Mouse (Mus musculus) forebrain, embryonic 11.5 days (tissue): ENCODE measurements at regions not wholly inside any gene's neighbourhood (a gene's known extent, or its start where the extent isn't known, plus 50 kb on each side); places are given as distances from the start of the nearest gene placed in this dataset.

ENCODE experiments used
- ATAC-seq: fragments of 200-750 bp; cut with Nextera tagmentation; replicated peaks from 2 replicates; pipeline ENCODE4 v1.8.0; 2017; ENCODE audit warnings: moderate TSS enrichment; ENCODE audit not compliant: low FRiP score
- DNase-seq: peaks from one replicate; pipeline ENCODE4 v3.0.0-alpha.2; 2017; ENCODE audit warnings: low spot score
- H3K27ac ChIP-seq: fragments of 300-500 bp; sonication (generic); 2 replicates; pipeline ENCODE4 v1.5.1; 2014; ENCODE audit warnings: low read depth, low read length
- H3K27me3 ChIP-seq: fragments of 300-500 bp; sonication (generic); 2 replicates; pipeline ENCODE4 v1.6.1; 2014; ENCODE audit warnings: mild to moderate bottlenecking, low read length, mixed read lengths; ENCODE audit not compliant: control insufficient read depth, insufficient read depth
- H3K36me3 ChIP-seq: fragments of 300-500 bp; sonication (generic); 2 replicates; pipeline ENCODE4 v1.6.1; 2014; ENCODE audit warnings: mild to moderate bottlenecking, low read length, moderate library complexity, mixed read lengths; ENCODE audit not compliant: control insufficient read depth, insufficient read depth
- H3K4me1 ChIP-seq: fragments of 300-500 bp; sonication (generic); replicated peaks from 2 replicates; pipeline ENCODE4 v1.6.1; 2014; ENCODE audit warnings: low read length, mixed read lengths; ENCODE audit not compliant: control insufficient read depth, insufficient read depth
- H3K4me2 ChIP-seq: fragments of 300-500 bp; sonication (generic); 2 replicates; pipeline ENCODE4 v1.6.1; 2014; ENCODE audit warnings: low read depth, mild to moderate bottlenecking, low read length, moderate library complexity, mixed read lengths; ENCODE audit not compliant: severe bottlenecking
- H3K4me3 ChIP-seq: fragments of 300-500 bp; sonication (generic); 2 replicates; pipeline ENCODE4 v1.5.1; 2014; ENCODE audit warnings: low read depth, low read length
- H3K9ac ChIP-seq: fragments of 300-500 bp; sonication (generic); 2 replicates; pipeline ENCODE4 v1.6.1; 2014; ENCODE audit warnings: low read length
- H3K9me3 ChIP-seq: fragments of 300-500 bp; sonication (generic); 2 replicates; pipeline ENCODE4 v1.6.1; 2016; ENCODE audit warnings: low read length, mixed read lengths; ENCODE audit not compliant: control insufficient read depth
- WGBS: fragments of 180-500 bp; shearing (Covaris S2); extraction: QIAGEN DNeasy Blood & Tissue Kit; methylation state at CpG from one replicate; pipeline ENCODE4 v1.1.7; 2014; 5-methylcytosine and 5-hydroxymethylcytosine counted together

- ATAC-seq: no peak
- H3K4me1 ChIP-seq: no peaks in the 10 kb centered on the region
- no peak overlapping the region for H3K9ac ChIP-seq
- no peak overlapping the region for H3K27ac ChIP-seq
- H3K4me3 ChIP-seq: no peak overlapping the region
- 88% methylated on average over 4 of the region's 4 CpGs for WGBS
- no peak overlapping the region for H3K4me2 ChIP-seq
- no peak for DNase-seq
- H3K36me3 ChIP-seq: no peaks in the 10 kb centered on the region
- H3K27me3 ChIP-seq: no peaks in the 10 kb centered on the region
- H3K9me3 ChIP-seq: no peaks in the 10 kb centered on the region
Observed at GRCm38 (mm10) chr1:61050346-61050745, 72.6 kb downstream of the Icos start.

DNA sequence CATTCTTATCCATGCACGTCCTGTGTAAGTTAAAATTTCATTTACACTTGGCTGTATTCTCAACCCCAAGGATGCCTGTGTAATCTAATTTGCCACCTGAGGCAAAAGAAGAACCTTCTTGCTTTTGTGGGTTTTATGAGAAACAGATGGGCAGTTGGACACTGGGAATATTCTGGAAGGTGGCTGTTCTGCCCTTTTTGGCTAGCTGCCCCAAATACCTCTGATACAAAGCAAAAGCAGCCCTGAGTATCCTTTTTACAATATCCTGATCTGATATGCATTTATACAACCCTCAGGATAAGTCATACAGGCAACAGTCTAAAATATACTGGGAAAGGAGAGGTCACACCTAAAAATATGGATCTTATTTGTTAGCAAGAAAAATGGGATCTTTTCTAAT, 75.9 kb downstream of the Icos start:
- DNase-seq: no peak
- H3K9me3 ChIP-seq: no peaks in the 10 kb centered on the region
- ATAC-seq: no peak
- H3K4me3 ChIP-seq: no peak overlapping the region
- no peaks in the 10 kb centered on the region for H3K36me3 ChIP-seq
- 53% methylated on average over 1 of the region's 1 CpGs for WGBS
- H3K9ac ChIP-seq: no peak overlapping the region
- no peaks in the 10 kb centered on the region for H3K4me1 ChIP-seq
- H3K27ac ChIP-seq: no peak overlapping the region
- H3K4me2 ChIP-seq: no peak overlapping the region
- H3K27me3 ChIP-seq: no peaks in the 10 kb centered on the region

DNA sequence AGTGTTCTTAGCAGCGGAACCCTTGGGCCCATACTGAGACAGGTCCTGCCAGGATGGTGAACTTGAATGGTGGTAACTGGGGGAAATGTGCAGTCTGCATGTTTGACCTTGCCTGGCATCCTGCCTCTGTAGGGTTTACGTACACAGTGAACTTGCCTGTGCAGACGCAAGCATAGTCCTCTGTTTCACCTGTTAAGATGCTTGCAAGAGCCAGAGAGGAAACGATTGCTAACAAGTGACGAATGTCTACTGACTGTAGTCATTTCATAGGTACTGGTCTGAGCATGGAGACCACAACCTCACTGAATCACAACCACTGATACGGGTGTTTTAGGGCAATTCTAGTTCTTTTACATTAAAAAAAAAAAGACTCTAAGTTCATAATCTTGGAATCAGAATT, 76.7 kb downstream of the Icos start:
- H3K36me3 ChIP-seq: no peaks in the 10 kb centered on the region
- DNase-seq: no peak
- no peak for ATAC-seq
- no peak overlapping the region for H3K4me3 ChIP-seq
- H3K4me2 ChIP-seq: no peak overlapping the region
- H3K4me1 ChIP-seq: no peaks in the 10 kb centered on the region
- H3K9ac ChIP-seq: no peak overlapping the region
- 93% methylated on average over 6 of the region's 6 CpGs for WGBS
- H3K27ac ChIP-seq: no peak overlapping the region
- H3K9me3 ChIP-seq: no peaks in the 10 kb centered on the region
- no peaks in the 10 kb centered on the region for H3K27me3 ChIP-seq

- 9% methylated on average over 8 of the region's 8 CpGs for WGBS
Observed at GRCm38 (mm10) chr1:61055176-61055575, 77.4 kb downstream of the Icos start.

GRCm38 (mm10) chr1:61059910-61060536, 82.3 kb downstream of the Icos start:
- Histone ChIP-seq H3K27me3 (no peaks in the 10 kb centered on the region), H3K4me2 (no peak overlapping the region), H3K27ac (no peak overlapping the region), H3K9me3 (no peaks in the 10 kb centered on the region), H3K9ac (no peak overlapping the region), H3K4me3 (no peak overlapping the region), H3K4me1 (no peaks in the 10 kb centered on the region), H3K36me3 (no peaks in the 10 kb centered on the region)
- ATAC-seq (no peak), DNase-seq (no peak)
- 79% methylated on average over 11 of the region's 11 CpGs for WGBS

More at GRCm38 (mm10) chr1:61055176-61055575, 77.4 kb downstream of the Icos start:
- Histone ChIP-seq H3K9ac (no peak overlapping the region), H3K27me3 (no peaks in the 10 kb centered on the region), H3K4me3 (no peak overlapping the region), H3K4me1 (no peaks in the 10 kb centered on the region), H3K4me2 (no peak overlapping the region), H3K9me3 (no peaks in the 10 kb centered on the region), H3K36me3 (no peaks in the 10 kb centered on the region), H3K27ac (no peak overlapping the region)
- no peak for ATAC-seq
- DNase-seq: peak; percentile 70

GRCm38 (mm10) chr1:61061892-61062460, 84.2 kb downstream of the Icos start:
- Histone ChIP-seq H3K9me3 (no peaks in the 10 kb centered on the region), H3K27me3 (no peaks in the 10 kb centered on the region), H3K9ac (no peak overlapping the region), H3K4me3 (no peak overlapping the region), H3K4me1 (no peaks in the 10 kb centered on the region), H3K4me2 (no peak overlapping the region), H3K36me3 (no peaks in the 10 kb centered on the region), H3K27ac (no peak overlapping the region)
- 50% methylated on average over 3 of the region's 3 CpGs for WGBS
- DNase-seq (no peak), ATAC-seq (no peak)

- DNase-seq (no peak), ATAC-seq (no peak)
- H3K4me2 ChIP-seq: no peak overlapping the region
- H3K27me3 ChIP-seq: no peaks in the 10 kb centered on the region
- no peaks in the 10 kb centered on the region for H3K36me3 ChIP-seq
- no peaks in the 10 kb centered on the region for H3K9me3 ChIP-seq
- H3K27ac ChIP-seq: no peak overlapping the region
- no peaks in the 10 kb centered on the region for H3K4me1 ChIP-seq
- 86% methylated on average over 6 of the region's 6 CpGs for WGBS
- H3K4me3 ChIP-seq: no peak overlapping the region
- H3K9ac ChIP-seq: no peak overlapping the region
Observed at GRCm38 (mm10) chr1:61068112-61068511, 90.4 kb downstream of the Icos start.

DNA sequence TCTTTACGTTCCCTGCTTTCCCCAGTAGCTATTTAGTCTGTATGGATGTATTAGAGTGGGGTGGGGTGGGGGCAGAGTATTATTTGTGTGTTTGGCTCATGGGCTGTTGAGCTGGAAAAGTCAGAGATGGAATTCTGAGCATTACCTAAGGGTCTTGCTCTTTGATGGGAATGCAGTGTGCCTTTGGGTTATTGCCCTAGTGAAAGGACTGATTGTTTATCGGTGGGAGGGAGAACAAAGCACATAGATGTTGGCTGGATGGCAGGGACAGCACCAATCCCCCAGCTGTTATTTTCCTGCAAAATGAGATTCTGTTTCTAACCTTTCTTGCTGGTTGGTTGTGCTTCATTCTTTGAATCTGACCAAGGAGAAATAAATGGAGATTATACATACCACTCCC, 96.4 kb downstream of the Icos start:
- no peaks in the 10 kb centered on the region for H3K27me3 ChIP-seq
- no peak overlapping the region for H3K4me3 ChIP-seq
- WGBS: 49% methylated on average over 2 of the region's 2 CpGs
- H3K4me2 ChIP-seq: no peak overlapping the region
- H3K4me1 ChIP-seq: no peaks in the 10 kb centered on the region
- no peaks in the 10 kb centered on the region for H3K9me3 ChIP-seq
- H3K27ac ChIP-seq: no peak overlapping the region
- no peak overlapping the region for H3K9ac ChIP-seq
- no peaks in the 10 kb centered on the region for H3K36me3 ChIP-seq
- no peak for ATAC-seq
- no peak for DNase-seq

DNA sequence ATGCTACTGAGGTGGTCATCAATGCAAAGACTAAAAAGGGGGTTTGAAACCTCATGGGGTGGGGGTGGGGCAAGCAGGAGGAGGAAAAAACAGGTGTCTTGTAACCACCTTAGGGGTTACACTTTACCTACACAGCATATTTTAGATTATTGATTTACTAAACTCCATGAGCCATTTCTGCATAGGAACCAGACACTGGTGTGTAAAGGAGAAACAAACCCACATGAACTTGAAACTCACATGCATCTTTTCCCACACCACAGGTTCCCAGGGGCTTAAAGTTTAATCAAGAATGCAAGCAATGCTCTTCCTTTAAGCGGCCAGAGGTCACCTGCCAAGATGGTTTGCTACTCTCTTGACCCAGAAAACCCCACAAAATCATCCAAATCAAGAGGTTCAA, 97.6 kb downstream of the Icos start:
- H3K4me2 ChIP-seq: no peak overlapping the region
- H3K27ac ChIP-seq: no peak overlapping the region
- H3K36me3 ChIP-seq: no peaks in the 10 kb centered on the region
- no peak overlapping the region for H3K4me3 ChIP-seq
- WGBS: 78% methylated on average over 1 of the region's 1 CpGs
- H3K9me3 ChIP-seq: no peaks in the 10 kb centered on the region
- no peaks in the 10 kb centered on the region for H3K4me1 ChIP-seq
- no peak overlapping the region for H3K9ac ChIP-seq
- ATAC-seq (no peak), DNase-seq (no peak)
- H3K27me3 ChIP-seq: no peaks in the 10 kb centered on the region
